Mouse (Mus musculus) heart, embryonic 13.5 days (tissue): ENCODE data around the gene Sox5. TPM values are rescaled to one million over a fixed set of nuclear protein-coding genes. Genes with fewer than 3 reads are reported as not detected.

Source experiments
- ATAC-seq: fragments of 200-750 bp; cut with Nextera tagmentation; 2 replicates; pipeline ENCODE4 v1.8.0; 2017; ENCODE audit warnings: moderate TSS enrichment; ENCODE audit not compliant: insufficient number of reproducible peaks, low FRiP score, low TSS enrichment; ENCODE audit errors: extremely low read depth
- H3K27ac ChIP-seq: fragments of 300-500 bp; sonication (generic); replicated peaks from 2 replicates; pipeline ENCODE4 v1.5.1; 2015; ENCODE audit warnings: moderate library complexity, mild to moderate bottlenecking, inconsistent platforms
- H3K27me3 ChIP-seq: fragments of 300-500 bp; sonication (generic); replicated peaks from 2 replicates; pipeline ENCODE4 v1.6.1; 2015; ENCODE audit warnings: mild to moderate bottlenecking, inconsistent platforms
- H3K36me3 ChIP-seq: fragments of 300-500 bp; sonication (generic); 2 replicates; pipeline ENCODE4 v1.6.1; 2015; ENCODE audit warnings: mild to moderate bottlenecking, inconsistent platforms
- H3K4me1 ChIP-seq: fragments of 300-500 bp; sonication (generic); 2 replicates; pipeline ENCODE4 v1.6.1; 2015; ENCODE audit warnings: inconsistent platforms
- H3K4me2 ChIP-seq: fragments of 300-500 bp; sonication (generic); 2 replicates; pipeline ENCODE4 v1.6.1; 2015; ENCODE audit warnings: inconsistent platforms, mild to moderate bottlenecking, moderate library complexity
- H3K4me3 ChIP-seq: fragments of 300-500 bp; sonication (generic); 2 replicates; pipeline ENCODE4 v1.5.1; 2015; ENCODE audit warnings: moderate library complexity, mild to moderate bottlenecking, inconsistent platforms
- H3K9ac ChIP-seq: fragments of 300-500 bp; sonication (generic); 2 replicates; pipeline ENCODE4 v1.6.1; 2015; ENCODE audit warnings: inconsistent platforms, mild to moderate bottlenecking, moderate library complexity
- H3K9me3 ChIP-seq: fragments of 300-500 bp; sonication (generic); 2 replicates; pipeline ENCODE4 v1.6.1; 2016; ENCODE audit warnings: inconsistent platforms
- WGBS: fragments of 180-500 bp; shearing (Covaris S2); methylation state at CpG from one replicate; pipeline ENCODE4 v1.1.7; 2015; ENCODE audit warnings: mixed read lengths; 5-methylcytosine and 5-hydroxymethylcytosine counted together
- polyA plus RNA-seq: library from polyadenylated mRNA; unstranded; fragments of >200 nt; fragmentation: Nextera tagmentation; extraction: Ambion mirVana; gene quantifications from 2 replicates; pipeline ENCODE4 v1.2.1, GENCODE M21; 2015

Sox5 gene
- polyA plus RNA-seq, 1 experiment from 2014 or later, result 12.1 TPM

GRCm38 (mm10) chr6:144119961-144120360 lies 661.8 kb downstream of the Sox5 start:
- Histone ChIP-seq H3K4me1 (0 out of 2 replicates have a peak, but pooled peaks cover 8% of the 10 kb centered on the region), H3K9ac (no peak overlapping the region), H3K4me2 (no peak overlapping the region), H3K9me3 (no peaks in the 10 kb centered on the region), H3K36me3 (no peaks in the 10 kb centered on the region), H3K27ac (no peak overlapping the region), H3K4me3 (no peak overlapping the region), H3K27me3 (no peaks in the 10 kb centered on the region)
- no peak for ATAC-seq
- WGBS, result 79% methylated on average over 1 of the region's 1 CpGs

GRCm38 (mm10) chr6:144116646-144117045 lies 665.1 kb downstream of the Sox5 start:
- ATAC-seq, result no peak
- Histone ChIP-seq H3K36me3 (no peaks in the 10 kb centered on the region), H3K9me3 (no peaks in the 10 kb centered on the region), H3K4me2 (no peak overlapping the region), H3K4me1 (0 out of 2 replicates have a peak, but pooled peaks cover 8% of the 10 kb centered on the region), H3K9ac (no peak overlapping the region), H3K4me3 (no peak overlapping the region), H3K27me3 (no peaks in the 10 kb centered on the region), H3K27ac (no peak overlapping the region)
- WGBS, result 45% methylated on average over 6 of the region's 6 CpGs

- Histone ChIP-seq H3K4me3 (no peak overlapping the region), H3K9ac (no peak overlapping the region), H3K36me3 (no peaks in the 10 kb centered on the region), H3K4me1 (0 out of 2 replicates have a peak, but pooled peaks cover 5% of the 10 kb centered on the region), H3K4me2 (no peak overlapping the region), H3K27ac (no peak overlapping the region), H3K27me3 (no peaks in the 10 kb centered on the region), H3K9me3 (no peaks in the 10 kb centered on the region)
- 85% methylated on average over 6 of the region's 6 CpGs for WGBS
- ATAC-seq, result no peak
Measured at GRCm38 (mm10) chr6:144111561-144111960, 670.2 kb downstream of the Sox5 start.

DNA sequence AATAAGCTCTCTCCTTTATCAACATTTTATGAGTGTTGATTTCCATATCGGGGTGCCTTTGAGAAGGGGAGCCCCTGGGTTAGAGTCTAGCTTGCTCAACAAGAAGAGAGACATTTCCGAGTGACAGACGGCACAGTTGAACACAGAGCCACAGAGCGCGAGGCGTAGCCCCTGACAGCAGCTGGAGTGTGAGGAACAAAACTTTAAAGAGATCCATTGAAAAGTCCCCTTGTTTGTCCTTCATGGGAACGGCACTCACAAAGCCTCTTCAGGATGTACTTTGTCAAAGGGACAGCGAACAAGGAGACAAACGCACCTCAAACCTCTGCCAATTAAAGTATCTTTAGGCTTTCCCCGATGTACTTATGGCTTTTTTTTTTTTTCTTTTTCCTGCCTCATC lies 674.9 kb downstream of the Sox5 start:
- no peaks in the 10 kb centered on the region for H3K9me3 ChIP-seq
- no peak overlapping the region for H3K4me2 ChIP-seq
- no peaks in the 10 kb centered on the region for H3K36me3 ChIP-seq
- H3K4me1 ChIP-seq, result 0 out of 2 replicates have a peak, but pooled peaks cover 5% of the 10 kb centered on the region
- no peak for ATAC-seq
- H3K4me3 ChIP-seq, result no peak overlapping the region
- no peaks in the 10 kb centered on the region for H3K27me3 ChIP-seq
- H3K27ac ChIP-seq, result no peak overlapping the region
- H3K9ac ChIP-seq, result no peak overlapping the region
- WGBS, result 50% methylated on average over 10 of the region's 10 CpGs

- no peak overlapping the region for H3K9ac ChIP-seq
- no peaks in the 10 kb centered on the region for H3K9me3 ChIP-seq
- peaks cover 3% of the 10 kb centered on the region; the same call in 1 of the 2 replicates for H3K36me3 ChIP-seq
- no peak overlapping the region for H3K27ac ChIP-seq
- no peaks in the 10 kb centered on the region for H3K27me3 ChIP-seq
- ATAC-seq, result no peak
- no peak overlapping the region for H3K4me2 ChIP-seq
- 85% methylated on average over 12 of the region's 12 CpGs for WGBS
- H3K4me1 ChIP-seq, result 0 out of 2 replicates have a peak, but pooled peaks cover 5% of the 10 kb centered on the region
- H3K4me3 ChIP-seq, result no peak overlapping the region
Measured at GRCm38 (mm10) chr6:144105645-144106044, 676.1 kb downstream of the Sox5 start.

- H3K9ac ChIP-seq, result no peak overlapping the region
- no peaks in the 10 kb centered on the region for H3K9me3 ChIP-seq
- 0 out of 2 replicates have a peak, but pooled peaks cover 5% of the 10 kb centered on the region for H3K4me1 ChIP-seq
- no peak overlapping the region for H3K4me2 ChIP-seq
- peaks cover 3% of the 10 kb centered on the region; the same call in 1 of the 2 replicates for H3K36me3 ChIP-seq
- H3K4me3 ChIP-seq, result no peak overlapping the region
- H3K27ac ChIP-seq, result no peak overlapping the region
- no peak for ATAC-seq
- 84% methylated on average over 6 of the region's 6 CpGs for WGBS
- no peaks in the 10 kb centered on the region for H3K27me3 ChIP-seq
Measured at GRCm38 (mm10) chr6:144103612-144104011, 678.2 kb downstream of the Sox5 start.

- no peaks in the 10 kb centered on the region for H3K4me1 ChIP-seq
- WGBS, result 61% methylated on average over 1 of the region's 1 CpGs
- H3K4me2 ChIP-seq, result no peak overlapping the region
- no peaks in the 10 kb centered on the region for H3K27me3 ChIP-seq
- no peak overlapping the region for H3K9ac ChIP-seq
- H3K4me3 ChIP-seq, result no peak overlapping the region
- ATAC-seq, result no peak
- H3K9me3 ChIP-seq, result no peaks in the 10 kb centered on the region
- peak overlapping the region; percentile 12; the same call in 1 of the 2 replicates for H3K27ac ChIP-seq
- peaks cover 3% of the 10 kb centered on the region; the same call in 1 of the 2 replicates for H3K36me3 ChIP-seq
Measured at GRCm38 (mm10) chr6:144100852-144101251, 680.9 kb downstream of the Sox5 start.

GRCm38 (mm10) chr6:144098119-144098518 lies 683.7 kb downstream of the Sox5 start:
- no peak for ATAC-seq
- Histone ChIP-seq H3K4me1 (no peaks in the 10 kb centered on the region), H3K27me3 (no peaks in the 10 kb centered on the region), H3K9me3 (no peaks in the 10 kb centered on the region), H3K9ac (no peak overlapping the region), H3K4me3 (no peak overlapping the region), H3K27ac (no peak overlapping the region), H3K4me2 (no peak overlapping the region), H3K36me3 (peaks cover 3% of the 10 kb centered on the region; the same call in 1 of the 2 replicates)
- 54% methylated on average over 9 of the region's 9 CpGs for WGBS

- no peaks in the 10 kb centered on the region for H3K4me1 ChIP-seq
- H3K9me3 ChIP-seq, result no peaks in the 10 kb centered on the region
- H3K9ac ChIP-seq, result no peak overlapping the region
- no peak overlapping the region for H3K4me3 ChIP-seq
- no peak overlapping the region for H3K4me2 ChIP-seq
- no peak for ATAC-seq
- H3K27me3 ChIP-seq, result no peaks in the 10 kb centered on the region
- no peak overlapping the region for H3K27ac ChIP-seq
- 64% methylated on average over 3 of the region's 3 CpGs for WGBS
- no peaks in the 10 kb centered on the region for H3K36me3 ChIP-seq
Measured at GRCm38 (mm10) chr6:144088256-144088655, 693.5 kb downstream of the Sox5 start.

DNA sequence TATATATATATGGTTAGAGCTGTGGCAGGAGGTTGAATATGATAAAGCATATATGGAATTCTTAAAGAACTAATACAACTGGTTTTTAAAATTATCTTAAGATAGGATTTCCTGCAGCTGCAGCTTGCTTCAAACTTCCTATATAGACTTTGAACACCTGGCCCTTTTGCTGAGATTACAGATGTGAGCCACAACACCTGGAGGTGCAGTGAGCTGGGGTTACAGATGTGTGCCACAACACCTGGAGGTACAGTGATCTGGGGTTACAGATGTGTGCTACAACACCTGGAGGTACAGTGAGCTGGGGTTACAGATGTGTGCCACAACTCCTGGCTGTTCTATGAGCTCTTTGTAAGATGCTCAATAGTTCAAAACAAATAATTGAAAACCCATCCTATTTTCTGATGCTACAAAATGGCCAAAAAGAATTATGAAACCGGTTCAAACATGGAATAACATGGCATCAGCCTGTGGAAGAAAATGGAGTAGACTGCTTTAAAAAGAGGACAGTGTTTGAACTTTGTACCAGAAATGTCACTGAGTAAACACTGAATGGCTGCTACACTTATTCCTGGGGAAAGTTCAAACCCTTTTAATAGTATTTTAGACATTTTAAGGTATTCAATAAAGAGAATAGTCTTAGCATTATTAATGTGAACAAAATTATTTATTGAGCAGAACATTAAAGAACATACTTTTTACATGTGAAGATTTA lies 695.5 kb downstream of the Sox5 start:
- no peak for ATAC-seq
- Histone ChIP-seq H3K4me1 (no peaks in the 10 kb centered on the region), H3K27ac (no peak overlapping the region), H3K9ac (no peak overlapping the region), H3K4me2 (no peak overlapping the region), H3K9me3 (no peaks in the 10 kb centered on the region), H3K4me3 (no peak overlapping the region), H3K27me3 (no peaks in the 10 kb centered on the region), H3K36me3 (no peaks in the 10 kb centered on the region)
- 63% methylated on average over 1 of the region's 1 CpGs for WGBS

GRCm38 (mm10) chr6:144082297-144082696 lies 699.5 kb downstream of the Sox5 start:
- ATAC-seq, result no peak
- no peak overlapping the region for H3K4me3 ChIP-seq
- H3K36me3 ChIP-seq, result no peaks in the 10 kb centered on the region
- no peak overlapping the region for H3K27ac ChIP-seq
- H3K4me2 ChIP-seq, result no peak overlapping the region
- no peak overlapping the region for H3K9ac ChIP-seq
- no peaks in the 10 kb centered on the region for H3K27me3 ChIP-seq
- no peaks in the 10 kb centered on the region for H3K4me1 ChIP-seq
- no peaks in the 10 kb centered on the region for H3K9me3 ChIP-seq
- 76% methylated on average over 9 of the region's 9 CpGs for WGBS

- Histone ChIP-seq H3K4me1 (peaks cover 9% of the 10 kb centered on the region), H3K27ac (no peak overlapping the region), H3K4me3 (no peak overlapping the region), H3K9ac (no peak overlapping the region), H3K36me3 (no peaks in the 10 kb centered on the region), H3K27me3 (no peaks in the 10 kb centered on the region), H3K9me3 (no peaks in the 10 kb centered on the region), H3K4me2 (no peak overlapping the region)
- 78% methylated on average over 7 of the region's 7 CpGs for WGBS
- no peak for ATAC-seq
Measured at GRCm38 (mm10) chr6:144077826-144078225, 704.0 kb downstream of the Sox5 start.
